Mouse (Mus musculus) small intestine, adult 2 months (tissue): ENCODE results near the gene Krt76.

Experiments
- CTCF ChIP-seq: fragments of 200-500 bp; IDR thresholded peaks from 2 replicates; pipeline ENCODE4 v1.5.1; 2012; ENCODE audit warnings: low read depth, mild to moderate bottlenecking, control low read depth, inconsistent platforms, low read length, moderate library complexity, mixed read lengths; ENCODE audit not compliant: insufficient replicate concordance, insufficient read length; ENCODE audit errors: extremely low read depth
- POLR2A ChIP-seq: fragments of 200-500 bp; IDR thresholded peaks from 2 replicates; pipeline ENCODE4 v1.6.1; 2012; ENCODE audit warnings: low read depth, mild to moderate bottlenecking, control low read depth, inconsistent platforms, low read length, moderate library complexity

- no peak for TF ChIP-seq CTCF
- no peak for TF ChIP-seq POLR2A
These were observed 38.4 kb downstream of the Krt76 start for GRCm38 (mm10) chr15:101854294-101854693.
